Mouse (Mus musculus) MEL-GATA-1-ER (cell line): ENCODE measurements around the gene Lce1i.
"Not testable (repeated sequence)": the region's sequence is repeated elsewhere in the genome, so short reads cannot be mapped to it uniquely, and the experiment has no call there.

Experiments
- DNase-seq: peaks from one replicate; pipeline ENCODE4 v3.0.0-alpha.2; 2012; ENCODE audit warnings: low read depth; ENCODE audit errors: extremely low read depth

Lce1i gene

GRCm38 (mm10) chr3:92778799-92779198 lies at the start of gene Lce1i:
TSS of gene Lce1i (minus strand) at chr3:92778899.
- DNase-seq = no peak

- no peak for DNase-seq
These were observed 48.4 kb upstream of the Lce1i start, which contains the start of gene Kprp for GRCm38 (mm10) chr3:92827108-92827507. TSS of gene Kprp (minus strand) at chr3:92827247.

- DNase-seq = no peak
These were observed 47.1 kb upstream of the Lce1i start for GRCm38 (mm10) chr3:92825808-92826207.

- not testable (repeated sequence) for DNase-seq
These were observed 37.3 kb upstream of the Lce1i start for GRCm38 (mm10) chr3:92816036-92816435.

- no peak for DNase-seq
These were observed 36.9 kb upstream of the Lce1i start for GRCm38 (mm10) chr3:92815581-92815980.

DNA sequence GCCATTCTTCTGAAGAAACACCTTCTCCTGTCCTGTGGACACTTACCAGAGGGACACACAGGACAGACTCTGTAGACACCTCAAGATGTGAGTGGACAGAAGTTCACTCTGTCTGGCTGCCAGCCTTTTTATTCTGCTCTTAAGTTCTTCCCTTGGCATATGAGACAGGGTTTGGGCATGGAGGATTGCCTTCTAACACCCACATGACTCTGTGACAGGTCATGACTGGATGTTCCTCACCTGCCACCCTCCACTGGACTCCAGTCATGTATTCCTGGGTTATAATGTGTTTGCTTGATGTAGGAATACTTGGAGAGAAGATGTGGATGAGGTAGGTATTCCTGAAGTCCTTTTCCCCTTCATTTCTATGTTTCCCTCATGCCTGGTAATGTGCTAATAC lies 29.1 kb upstream of the Lce1i start, which contains the start of gene Lce1k:
Gene Lce1k (minus strand): TSS at position 101 of the 400 bp plus-strand sequence.
- DNase-seq = no peak

GRCm38 (mm10) chr3:92790414-92790813 lies 11.7 kb upstream of the Lce1i start, which contains the start of gene Lce1j:
TSS of gene Lce1j (minus strand) at chr3:92790514.
- DNase-seq = no peak

DNA sequence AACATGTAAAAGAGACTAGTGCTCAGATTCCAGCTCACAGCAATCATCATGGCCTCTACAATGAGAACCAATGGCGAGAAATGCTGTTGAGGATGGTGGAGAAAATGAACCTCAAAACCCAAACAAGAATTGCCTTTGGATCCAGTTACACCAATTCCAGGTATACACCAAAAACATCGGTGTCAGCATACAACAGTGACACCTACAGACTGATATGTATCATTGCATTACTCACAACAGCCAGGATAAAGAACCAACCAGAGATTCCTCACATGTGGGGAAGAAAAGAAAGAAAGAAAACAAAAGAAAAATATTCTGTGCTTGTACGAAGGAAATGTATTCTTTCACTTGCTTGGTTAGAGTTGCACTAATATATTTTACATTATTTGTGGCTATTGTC lies 7.1 kb downstream of the Lce1i start:
- DNase-seq = no peak

- DNase-seq = no peak
These were observed 13.7 kb downstream of the Lce1i start, which contains the start of gene Lce1h for GRCm38 (mm10) chr3:92764965-92765364. TSS of gene Lce1h (minus strand) at chr3:92765065.

GRCm38 (mm10) chr3:92753197-92753596 lies 25.5 kb downstream of the Lce1i start:
- DNase-seq = no peak

DNA sequence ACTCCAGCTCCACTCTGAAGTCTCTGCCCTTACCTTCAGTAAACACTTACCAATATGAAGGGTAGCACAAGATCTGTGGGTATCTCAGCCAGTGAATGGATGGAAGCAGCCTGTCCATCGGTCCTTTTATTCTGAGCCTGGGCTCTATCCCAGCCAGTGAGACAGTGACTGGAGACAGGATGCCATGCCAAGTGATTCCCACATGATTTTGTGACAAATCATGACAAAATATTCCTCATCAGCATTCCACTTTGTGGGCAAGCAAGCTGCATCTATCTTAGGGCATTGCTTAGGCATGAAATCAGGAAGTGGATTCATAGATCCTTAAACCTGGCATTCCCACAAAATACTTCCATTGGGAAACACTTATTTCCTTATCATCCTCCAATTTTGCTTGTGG lies 26.5 kb downstream of the Lce1i start, which contains the start of gene Lce1g:
Gene Lce1g (minus strand): TSS at position 101 of the 400 bp plus-strand sequence.
- DNase-seq = no peak

DNA sequence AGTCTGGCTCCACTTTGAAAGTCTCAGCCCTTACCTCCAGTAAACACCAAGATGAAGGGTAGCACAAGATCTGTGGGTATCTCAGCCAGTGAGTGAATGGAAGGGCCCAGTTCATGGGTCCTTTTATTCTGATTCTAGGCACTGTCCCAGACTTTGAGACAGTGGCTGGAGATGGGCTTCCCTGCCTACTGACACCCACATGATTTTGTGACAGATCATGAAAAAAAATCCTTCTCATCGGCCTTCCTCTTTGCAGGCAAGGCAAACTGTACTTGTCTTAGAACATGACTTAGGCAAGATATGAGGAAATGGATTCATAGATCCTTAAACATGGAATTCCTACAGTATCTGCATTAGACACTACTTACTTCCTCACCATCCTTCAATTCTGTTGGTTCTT lies 39.7 kb downstream of the Lce1i start, which contains the start of gene Gm38119:
Gene Gm38119 (minus strand): TSS at position 101 of the 400 bp plus-strand sequence.
- no peak for DNase-seq
